Mouse (Mus musculus): ENCODE measurements around the gene Clec18a. TPM values are rescaled to one million over a fixed set of nuclear protein-coding genes. Genes with fewer than 3 reads are reported as not detected.

Gene Clec18a
- polyA plus RNA-seq, 1 experiment: not detected

Other genes starting within 250 kb of the Clec18a start
- 40.9 and 43.1 TPM in 2 replicates for gene Cog4, start 245.8 kb downstream of the Clec18a start, polyA plus RNA-seq (2012; rRNA removed)
- gene Sf3b3, start 245.6 kb downstream of the Clec18a start, polyA plus RNA-seq (2012; rRNA removed): 32.3 and 37.1 TPM in 2 replicates
- gene Fuk, start 189.9 kb downstream of the Clec18a start, polyA plus RNA-seq (2012; rRNA removed): 9.4 and 9.8 TPM in 2 replicates
- 20.2 and 25.4 TPM in 2 replicates for gene St3gal2, start 172.5 kb downstream of the Clec18a start, polyA plus RNA-seq (2012; rRNA removed)
- 28.4 and 33.3 TPM in 2 replicates for gene Ddx19a, start 94.6 kb downstream of the Clec18a start, polyA plus RNA-seq (2012; rRNA removed)
- gene Ddx19b, start 60.7 kb downstream of the Clec18a start, polyA plus RNA-seq (2012; rRNA removed): 6.2 and 7.7 TPM in 2 replicates
- 30.3 and 31.7 TPM in 2 replicates for gene Aars, start 59.3 kb downstream of the Clec18a start, polyA plus RNA-seq (2012; rRNA removed)
- not detected in 2 replicates for gene Exosc6, start 36.1 kb downstream of the Clec18a start, polyA plus RNA-seq (2012; rRNA removed)
- gene Pdpr, start 2.2 kb upstream of the Clec18a start, polyA plus RNA-seq (2012; rRNA removed): 11.2 and 14.7 TPM in 2 replicates
- gene Glg1, start 166.8 kb upstream of the Clec18a start, polyA plus RNA-seq (2012; rRNA removed): 42.4 and 51.0 TPM in 2 replicates
- gene Rfwd3, start 207.8 kb upstream of the Clec18a start, polyA plus RNA-seq (2012; rRNA removed): 14.7 and 14.9 TPM in 2 replicates
- 10.0 and 10.6 TPM in 2 replicates for gene Mlkl, start 245.8 kb upstream of the Clec18a start, polyA plus RNA-seq (2012; rRNA removed)